Mouse (Mus musculus): ENCODE measurements at regions not wholly inside any gene's neighbourhood (a gene's known extent, or its start where the extent isn't known, plus 50 kb on each side); places are given as distances from the start of the nearest gene placed in this dataset.

- no peak for DNase-seq
- WGBS: 77% methylated on average over 2 of the region's 2 CpGs
- TF ChIP-seq CTCF (IDR thresholded peaks at IDR 0.05; ENCODE audit: borderline replicate concordance, insufficient read depth, low read depth, low read length) (no peak), POLR2A (IDR thresholded peaks at IDR 0.05; ENCODE audit: borderline replicate concordance, insufficient read depth, low read length) (no peak)
- H3K27ac ChIP-seq (ENCODE audit: insufficient read depth, low read length): no peak overlapping the region
- no peaks in the 10 kb centered on the region for H3K27me3 ChIP-seq (ENCODE audit: control insufficient read depth, insufficient read depth, low read length)
- H3K4me1 ChIP-seq (ENCODE audit: control insufficient read depth, insufficient read depth, low read length): peaks cover 6% of the 10 kb centered on the region; the same call in 1 of the 2 replicates
- no peak overlapping the region for H3K4me3 ChIP-seq (replicated peaks; ENCODE audit: insufficient read depth, low read depth, low read length)
Observed at GRCm38 (mm10) chr8:115425360-115425759, 282.2 kb downstream of the Maf start.

- TF ChIP-seq POLR2A (IDR thresholded peaks at IDR 0.05; ENCODE audit: borderline replicate concordance, insufficient read depth, low read length): no peak
- no peak for TF ChIP-seq CTCF (IDR thresholded peaks at IDR 0.05; ENCODE audit: borderline replicate concordance, insufficient read depth, low read depth, low read length)
- no peaks in the 10 kb centered on the region; the same call in 1 of the 2 replicates for H3K4me1 ChIP-seq (ENCODE audit: control insufficient read depth, insufficient read depth, low read length)
- no peak overlapping the region for H3K27ac ChIP-seq (ENCODE audit: insufficient read depth, low read length)
- WGBS: 88% methylated on average over 2 of the region's 2 CpGs
- H3K4me3 ChIP-seq (replicated peaks; ENCODE audit: insufficient read depth, low read depth, low read length): no peak overlapping the region
- no peak for DNase-seq
- no peaks in the 10 kb centered on the region for H3K27me3 ChIP-seq (ENCODE audit: control insufficient read depth, insufficient read depth, low read length)
Observed at GRCm38 (mm10) chr8:115423682-115424081, 283.9 kb downstream of the Maf start.

- DNase-seq: no peak
- Histone ChIP-seq H3K27ac (ENCODE audit: insufficient read depth, low read length) (no peak overlapping the region), H3K4me3 (replicated peaks; ENCODE audit: insufficient read depth, low read depth, low read length) (no peak overlapping the region), H3K4me1 (ENCODE audit: control insufficient read depth, insufficient read depth, low read length) (no peaks in the 10 kb centered on the region; the same call in 1 of the 2 replicates), H3K27me3 (ENCODE audit: control insufficient read depth, insufficient read depth, low read length) (no peaks in the 10 kb centered on the region)
- 89% methylated on average over 5 of the region's 5 CpGs for WGBS
- TF ChIP-seq CTCF (IDR thresholded peaks at IDR 0.05; ENCODE audit: borderline replicate concordance, insufficient read depth, low read depth, low read length) (no peak), POLR2A (IDR thresholded peaks at IDR 0.05; ENCODE audit: borderline replicate concordance, insufficient read depth, low read length) (no peak)
Observed at GRCm38 (mm10) chr8:115423056-115423455, 284.5 kb downstream of the Maf start.

GRCm38 (mm10) chr8:115420536-115420935 is 287.1 kb downstream of the Maf start:
- DNase-seq: no peak
- no peak overlapping the region for H3K27ac ChIP-seq (ENCODE audit: insufficient read depth, low read length)
- WGBS: 90% methylated on average over 3 of the region's 3 CpGs
- no peak overlapping the region for H3K4me3 ChIP-seq (replicated peaks; ENCODE audit: insufficient read depth, low read depth, low read length)
- no peaks in the 10 kb centered on the region; the same call in 1 of the 2 replicates for H3K4me1 ChIP-seq (ENCODE audit: control insufficient read depth, insufficient read depth, low read length)
- no peaks in the 10 kb centered on the region for H3K27me3 ChIP-seq (ENCODE audit: control insufficient read depth, insufficient read depth, low read length)
- TF ChIP-seq POLR2A (IDR thresholded peaks at IDR 0.05; ENCODE audit: borderline replicate concordance, insufficient read depth, low read length): no peak
- no peak for TF ChIP-seq CTCF (IDR thresholded peaks at IDR 0.05; ENCODE audit: borderline replicate concordance, insufficient read depth, low read depth, low read length)

- H3K4me3 ChIP-seq (replicated peaks; ENCODE audit: insufficient read depth, low read depth, low read length): no peak overlapping the region
- 61% methylated on average over 6 of the region's 6 CpGs for WGBS
- no peak overlapping the region for H3K27ac ChIP-seq (ENCODE audit: insufficient read depth, low read length)
Observed at GRCm38 (mm10) chr8:115420131-115420530, 287.5 kb downstream of the Maf start.

GRCm38 (mm10) chr8:115418056-115418455 is 289.5 kb downstream of the Maf start:
- DNase-seq: no peak
- no peak overlapping the region for H3K27ac ChIP-seq (ENCODE audit: insufficient read depth, low read length)
- TF ChIP-seq POLR2A (IDR thresholded peaks at IDR 0.05; ENCODE audit: borderline replicate concordance, insufficient read depth, low read length): no peak
- TF ChIP-seq CTCF (IDR thresholded peaks at IDR 0.05; ENCODE audit: borderline replicate concordance, insufficient read depth, low read depth, low read length): no peak
- 82% methylated on average over 6 of the region's 6 CpGs for WGBS
- H3K4me1 ChIP-seq (ENCODE audit: control insufficient read depth, insufficient read depth, low read length): peaks cover 5% of the 10 kb centered on the region; the same call in 1 of the 2 replicates
- H3K27me3 ChIP-seq (ENCODE audit: control insufficient read depth, insufficient read depth, low read length): no peaks in the 10 kb centered on the region
- no peak overlapping the region for H3K4me3 ChIP-seq (replicated peaks; ENCODE audit: insufficient read depth, low read depth, low read length)

More at GRCm38 (mm10) chr8:115420131-115420530, 287.5 kb downstream of the Maf start:
- Histone ChIP-seq H3K27me3 (ENCODE audit: control insufficient read depth, insufficient read depth, low read length) (no peaks in the 10 kb centered on the region), H3K4me1 (ENCODE audit: control insufficient read depth, insufficient read depth, low read length) (no peaks in the 10 kb centered on the region; the same call in 1 of the 2 replicates)
- DNase-seq: no peak
- TF ChIP-seq POLR2A (IDR thresholded peaks at IDR 0.05; ENCODE audit: borderline replicate concordance, insufficient read depth, low read length): no peak
- no peak for TF ChIP-seq CTCF (IDR thresholded peaks at IDR 0.05; ENCODE audit: borderline replicate concordance, insufficient read depth, low read depth, low read length)

GRCm38 (mm10) chr8:115414061-115414473 is 293.5 kb downstream of the Maf start:
- Histone ChIP-seq H3K4me1 (ENCODE audit: control insufficient read depth, insufficient read depth, low read length) (peaks cover 12% of the 10 kb centered on the region), H3K27ac (ENCODE audit: insufficient read depth, low read length) (no peak overlapping the region), H3K4me3 (replicated peaks; ENCODE audit: insufficient read depth, low read depth, low read length) (no peak overlapping the region), H3K27me3 (ENCODE audit: control insufficient read depth, insufficient read depth, low read length) (no peaks in the 10 kb centered on the region)
- TF ChIP-seq CTCF (IDR thresholded peaks at IDR 0.05; ENCODE audit: borderline replicate concordance, insufficient read depth, low read depth, low read length) (no peak), POLR2A (IDR thresholded peaks at IDR 0.05; ENCODE audit: borderline replicate concordance, insufficient read depth, low read length) (no peak)
- no peak for DNase-seq
- WGBS: 32% methylated on average over 7 of the region's 7 CpGs

- 30% methylated on average over 5 of the region's 5 CpGs for WGBS
- 0 out of 2 replicates have a peak overlapping the region, but pooled peaks have one; percentile 55 for H3K27ac ChIP-seq (ENCODE audit: insufficient read depth, low read length)
- no peaks in the 10 kb centered on the region for H3K27me3 ChIP-seq (ENCODE audit: control insufficient read depth, insufficient read depth, low read length)
- H3K4me3 ChIP-seq (replicated peaks; ENCODE audit: insufficient read depth, low read depth, low read length): no peak overlapping the region
- DNase-seq: peak in 1 of 2 experiments; percentile 52
- H3K4me1 ChIP-seq (ENCODE audit: control insufficient read depth, insufficient read depth, low read length): peaks cover 12% of the 10 kb centered on the region
- TF ChIP-seq POLR2A (IDR thresholded peaks at IDR 0.05; ENCODE audit: borderline replicate concordance, insufficient read depth, low read length) (no peak), CTCF (IDR thresholded peaks at IDR 0.05; ENCODE audit: borderline replicate concordance, insufficient read depth, low read depth, low read length) (no peak)
Observed at GRCm38 (mm10) chr8:115411756-115412155, 295.8 kb downstream of the Maf start.
